Mouse (Mus musculus) neural tube, embryonic 11.5 days (tissue): ENCODE measurements around the gene Kif24. TPM values are rescaled to one million over a fixed set of nuclear protein-coding genes. Genes with fewer than 3 reads are reported as not detected.

Source experiments
- polyA plus RNA-seq: library from polyadenylated mRNA; unstranded; fragments of >200 nt; fragmentation: Nextera tagmentation; extraction: Ambion mirVana; gene quantifications from 2 replicates; pipeline ENCODE4 v1.2.1, GENCODE M21; 2014

Kif24 gene
- polyA plus RNA-seq, 1 experiment from 2014 or later, result 9.2 TPM

Other genes with a start within 250 kb of the Kif24 start
- gene Ubap2, start 189.7 kb downstream of the Kif24 start, polyA plus RNA-seq, result 76.7 and 77.3 TPM in 2 replicates
- 57.9 and 64.0 TPM in 2 replicates for gene Dcaf12, start 150.0 kb downstream of the Kif24 start, polyA plus RNA-seq
- gene Ubap1, start 115.9 kb downstream of the Kif24 start, polyA plus RNA-seq, result 84.1 and 91.3 TPM in 2 replicates
- gene Nudt2, start 264 bp upstream of the Kif24 start, polyA plus RNA-seq, result 57.2 and 62.9 TPM in 2 replicates
- 7.1 and 9.6 TPM in 2 replicates for gene AI464131, start 38.2 kb upstream of the Kif24 start, polyA plus RNA-seq
- 2.5 and 3.4 TPM in 2 replicates for gene 1110017D15Rik, start 52.4 kb upstream of the Kif24 start, polyA plus RNA-seq
- 10.2 and 11.6 TPM in 2 replicates for gene Fam219a, start 104.7 kb upstream of the Kif24 start, polyA plus RNA-seq
- gene Dnaic1, start 104.9 kb upstream of the Kif24 start, polyA plus RNA-seq, result 0.62 and 2.8 TPM in 2 replicates
- gene Enho, start 175.4 kb upstream of the Kif24 start, polyA plus RNA-seq, result 36.9 and 43.3 TPM in 2 replicates
- 43.8 and 44.2 TPM in 2 replicates for gene Cntfr, start 232.2 kb upstream of the Kif24 start, polyA plus RNA-seq
- 65.9 and 82.1 TPM in 2 replicates for gene Il11ra1, start 235.1 kb upstream of the Kif24 start, polyA plus RNA-seq
- gene Rpp25l, start 248.6 kb upstream of the Kif24 start, polyA plus RNA-seq, result 80.4 and 81.2 TPM in 2 replicates